Mouse (Mus musculus) limb, embryonic 13.5 days (tissue): Measurements from ENCODE around the gene Abtb2. TPM values are rescaled to one million over a fixed set of nuclear protein-coding genes. Genes with fewer than 3 reads are reported as not detected.

Experiments used
- ATAC-seq: fragments of 200-750 bp; cut with Nextera tagmentation; 2 replicates; pipeline ENCODE4 v1.8.0; 2017; ENCODE audit warnings: low read depth, moderate number of reproducible peaks, moderate TSS enrichment; ENCODE audit not compliant: low FRiP score
- H3K27ac ChIP-seq: fragments of 300-500 bp; sonication (generic); 2 replicates; pipeline ENCODE4 v1.5.1; 2015; ENCODE audit warnings: inconsistent platforms, mild to moderate bottlenecking, moderate library complexity
- H3K27me3 ChIP-seq: fragments of 300-500 bp; sonication (generic); 2 replicates; pipeline ENCODE4 v1.6.1; 2015; ENCODE audit warnings: mild to moderate bottlenecking, inconsistent platforms
- H3K36me3 ChIP-seq: fragments of 300-500 bp; sonication (generic); 2 replicates; pipeline ENCODE4 v1.6.1; 2015; ENCODE audit warnings: inconsistent platforms, mild to moderate bottlenecking, moderate library complexity
- H3K4me1 ChIP-seq: fragments of 300-500 bp; sonication (generic); 2 replicates; pipeline ENCODE4 v1.6.1; 2015; ENCODE audit warnings: inconsistent platforms
- H3K4me2 ChIP-seq: fragments of 300-500 bp; sonication (generic); replicated peaks from 2 replicates; pipeline ENCODE4 v1.6.1; 2015; ENCODE audit warnings: inconsistent platforms, mild to moderate bottlenecking, moderate library complexity
- H3K4me3 ChIP-seq: fragments of 300-500 bp; sonication (generic); 2 replicates; pipeline ENCODE4 v1.5.1; 2015; ENCODE audit warnings: moderate library complexity, mild to moderate bottlenecking, inconsistent platforms
- H3K9ac ChIP-seq: fragments of 300-500 bp; sonication (generic); 2 replicates; pipeline ENCODE4 v1.6.1; 2015; ENCODE audit warnings: mild to moderate bottlenecking, inconsistent platforms
- H3K9me3 ChIP-seq: fragments of 300-500 bp; sonication (generic); 2 replicates; pipeline ENCODE4 v1.6.1; 2016; ENCODE audit warnings: inconsistent platforms
- WGBS: fragments of 180-500 bp; shearing (Covaris S2); methylation state at CpG from one replicate; pipeline ENCODE4 v1.1.7; 2015; 5-methylcytosine and 5-hydroxymethylcytosine counted together
- polyA plus RNA-seq: library from polyadenylated mRNA; unstranded; fragments of >200 nt; fragmentation: Nextera tagmentation; extraction: Ambion mirVana; gene quantifications from 2 replicates; pipeline ENCODE4 v1.2.1, GENCODE M21; 2015

Gene Abtb2
- polyA plus RNA-seq, 1 experiment from 2014 or later = 20.5 TPM

GRCm38 (mm10) chr2:103705826-103706225, 139.7 kb downstream of the Abtb2 start:
- Histone ChIP-seq H3K4me3 (no peak overlapping the region), H3K27me3 (no peaks in the 10 kb centered on the region), H3K36me3 (peaks cover 77% of the 10 kb centered on the region), H3K9ac (no peak overlapping the region), H3K4me2 (no peak overlapping the region), H3K27ac (peak overlapping the region; percentile 52; the same call in 1 of the 2 replicates), H3K4me1 (peaks cover 46% of the 10 kb centered on the region), H3K9me3 (no peaks in the 10 kb centered on the region)
- ATAC-seq = no peak
- WGBS = 80% methylated on average over 4 of the region's 4 CpGs

GRCm38 (mm10) chr2:103706226-103706625, 140.1 kb downstream of the Abtb2 start:
- no peaks in the 10 kb centered on the region for H3K9me3 ChIP-seq
- H3K4me1 ChIP-seq = peaks cover 45% of the 10 kb centered on the region
- no peaks in the 10 kb centered on the region for H3K27me3 ChIP-seq
- H3K9ac ChIP-seq = no peak overlapping the region
- ATAC-seq = peak; percentile 77
- no peak overlapping the region for H3K4me2 ChIP-seq
- peak overlapping the region; percentile 52; the same call in 1 of the 2 replicates for H3K27ac ChIP-seq
- H3K36me3 ChIP-seq = peaks cover 79% of the 10 kb centered on the region
- H3K4me3 ChIP-seq = no peak overlapping the region
- 8% methylated on average over 11 of the region's 11 CpGs for WGBS

- peak overlapping the region; percentile 52; the same call in 1 of the 2 replicates for H3K27ac ChIP-seq
- H3K4me3 ChIP-seq = no peak overlapping the region
- WGBS = 79% methylated on average over 6 of the region's 6 CpGs
- no peaks in the 10 kb centered on the region for H3K9me3 ChIP-seq
- ATAC-seq = 0 out of 2 replicates have a peak, but pooled peaks have one; percentile 41
- no peak overlapping the region for H3K4me2 ChIP-seq
- H3K27me3 ChIP-seq = no peaks in the 10 kb centered on the region
- no peak overlapping the region for H3K9ac ChIP-seq
- peaks cover 45% of the 10 kb centered on the region for H3K4me1 ChIP-seq
- peaks cover 80% of the 10 kb centered on the region for H3K36me3 ChIP-seq
These were observed 141.1 kb downstream of the Abtb2 start for GRCm38 (mm10) chr2:103707056-103707776.

GRCm38 (mm10) chr2:103710849-103711248, 144.7 kb downstream of the Abtb2 start:
- H3K27ac ChIP-seq = no peak overlapping the region
- no peak overlapping the region for H3K4me3 ChIP-seq
- no peaks in the 10 kb centered on the region for H3K9me3 ChIP-seq
- no peak overlapping the region for H3K9ac ChIP-seq
- H3K27me3 ChIP-seq = no peaks in the 10 kb centered on the region
- no peak for ATAC-seq
- 94% methylated on average over 7 of the region's 7 CpGs for WGBS
- H3K36me3 ChIP-seq = peaks cover 92% of the 10 kb centered on the region
- no peak overlapping the region for H3K4me2 ChIP-seq
- peaks cover 18% of the 10 kb centered on the region for H3K4me1 ChIP-seq

GRCm38 (mm10) chr2:103713831-103714230, 147.7 kb downstream of the Abtb2 start:
- no peak overlapping the region for H3K4me3 ChIP-seq
- ATAC-seq = no peak
- no peaks in the 10 kb centered on the region for H3K27me3 ChIP-seq
- H3K36me3 ChIP-seq = peaks cover 99% of the 10 kb centered on the region
- 82% methylated on average over 7 of the region's 7 CpGs for WGBS
- H3K9me3 ChIP-seq = no peaks in the 10 kb centered on the region
- H3K4me1 ChIP-seq = peaks cover 4% of the 10 kb centered on the region; the same call in 1 of the 2 replicates
- no peak overlapping the region for H3K4me2 ChIP-seq
- no peak overlapping the region for H3K27ac ChIP-seq
- H3K9ac ChIP-seq = no peak overlapping the region

- Histone ChIP-seq H3K4me3 (no peak overlapping the region), H3K27ac (no peak overlapping the region), H3K27me3 (no peaks in the 10 kb centered on the region), H3K36me3 (peaks cover 93% of the 10 kb centered on the region), H3K9ac (no peak overlapping the region), H3K9me3 (no peaks in the 10 kb centered on the region), H3K4me2 (no peak overlapping the region), H3K4me1 (peaks cover 6% of the 10 kb centered on the region; the same call in 1 of the 2 replicates)
- no peak for ATAC-seq
- 59% methylated on average over 4 of the region's 4 CpGs for WGBS
These were observed 148.3 kb downstream of the Abtb2 start for GRCm38 (mm10) chr2:103714412-103714811.

GRCm38 (mm10) chr2:103718594-103719291, 152.6 kb downstream of the Abtb2 start:
- Histone ChIP-seq H3K4me1 (peaks cover 6% of the 10 kb centered on the region; the same call in 1 of the 2 replicates), H3K9me3 (no peaks in the 10 kb centered on the region), H3K9ac (no peak overlapping the region), H3K27ac (no peak overlapping the region), H3K4me3 (no peak overlapping the region), H3K36me3 (peaks cover 87% of the 10 kb centered on the region), H3K27me3 (no peaks in the 10 kb centered on the region), H3K4me2 (no peak overlapping the region)
- WGBS = 56% methylated on average over 8 of the region's 8 CpGs
- ATAC-seq = peak; percentile 73; the same call in 1 of the 2 replicates

- no peaks in the 10 kb centered on the region for H3K9me3 ChIP-seq
- no peak overlapping the region for H3K4me3 ChIP-seq
- H3K27me3 ChIP-seq = no peaks in the 10 kb centered on the region
- no peak overlapping the region for H3K4me2 ChIP-seq
- H3K27ac ChIP-seq = no peak overlapping the region
- H3K9ac ChIP-seq = no peak overlapping the region
- ATAC-seq = no peak
- peaks cover 87% of the 10 kb centered on the region for H3K36me3 ChIP-seq
- peaks cover 6% of the 10 kb centered on the region; the same call in 1 of the 2 replicates for H3K4me1 ChIP-seq
- WGBS = 90% methylated on average over 7 of the region's 7 CpGs
These were observed 153.2 kb downstream of the Abtb2 start for GRCm38 (mm10) chr2:103719292-103719646.

- no peaks in the 10 kb centered on the region for H3K9me3 ChIP-seq
- no peaks in the 10 kb centered on the region; the same call in 1 of the 2 replicates for H3K4me1 ChIP-seq
- no peak overlapping the region for H3K27ac ChIP-seq
- WGBS = 86% methylated on average over 2 of the region's 2 CpGs
- no peak overlapping the region for H3K4me3 ChIP-seq
- H3K36me3 ChIP-seq = peaks cover 91% of the 10 kb centered on the region
- H3K27me3 ChIP-seq = no peaks in the 10 kb centered on the region
- no peak overlapping the region for H3K4me2 ChIP-seq
- no peak for ATAC-seq
- H3K9ac ChIP-seq = no peak overlapping the region
These were observed 158.4 kb downstream of the Abtb2 start for GRCm38 (mm10) chr2:103724521-103724920.

GRCm38 (mm10) chr2:103728027-103728540, 162.0 kb downstream of the Abtb2 start:
- no peaks in the 10 kb centered on the region for H3K9me3 ChIP-seq
- no peak for ATAC-seq
- peaks cover 92% of the 10 kb centered on the region for H3K36me3 ChIP-seq
- no peaks in the 10 kb centered on the region for H3K27me3 ChIP-seq
- H3K4me1 ChIP-seq = no peaks in the 10 kb centered on the region
- WGBS = 84% methylated on average over 12 of the region's 12 CpGs
- no peak overlapping the region for H3K4me2 ChIP-seq
- no peak overlapping the region for H3K27ac ChIP-seq
- H3K9ac ChIP-seq = no peak overlapping the region
- H3K4me3 ChIP-seq = no peak overlapping the region

GRCm38 (mm10) chr2:103730999-103731398, 164.9 kb downstream of the Abtb2 start:
- Histone ChIP-seq H3K4me3 (no peak overlapping the region), H3K36me3 (peaks cover 92% of the 10 kb centered on the region)
- ATAC-seq = no peak

GRCm38 (mm10) chr2:103731423-103731822, 165.3 kb downstream of the Abtb2 start:
- Histone ChIP-seq H3K9ac (no peak overlapping the region), H3K27me3 (no peaks in the 10 kb centered on the region), H3K4me3 (no peak overlapping the region), H3K36me3 (peaks cover 92% of the 10 kb centered on the region), H3K4me1 (no peaks in the 10 kb centered on the region), H3K4me2 (no peak overlapping the region), H3K27ac (no peak overlapping the region), H3K9me3 (no peaks in the 10 kb centered on the region)
- 88% methylated on average over 6 of the region's 6 CpGs for WGBS
- no peak for ATAC-seq

More at GRCm38 (mm10) chr2:103730999-103731398, 164.9 kb downstream of the Abtb2 start:
- Histone ChIP-seq H3K9me3 (no peaks in the 10 kb centered on the region), H3K27me3 (no peaks in the 10 kb centered on the region), H3K4me2 (no peak overlapping the region), H3K9ac (no peak overlapping the region), H3K4me1 (no peaks in the 10 kb centered on the region), H3K27ac (no peak overlapping the region)
- 81% methylated on average over 8 of the region's 8 CpGs for WGBS
